Mouse (Mus musculus) thymus, adult 18-20 months (tissue): ENCODE data around the gene Prokr1.

Experiments
- DNase-seq, 2 experiments: peaks; one replicate each; pipeline ENCODE4 v3.0.0; 2022; ENCODE audit warnings: mixed read lengths in 2 of 2

Gene Prokr1

DNA sequence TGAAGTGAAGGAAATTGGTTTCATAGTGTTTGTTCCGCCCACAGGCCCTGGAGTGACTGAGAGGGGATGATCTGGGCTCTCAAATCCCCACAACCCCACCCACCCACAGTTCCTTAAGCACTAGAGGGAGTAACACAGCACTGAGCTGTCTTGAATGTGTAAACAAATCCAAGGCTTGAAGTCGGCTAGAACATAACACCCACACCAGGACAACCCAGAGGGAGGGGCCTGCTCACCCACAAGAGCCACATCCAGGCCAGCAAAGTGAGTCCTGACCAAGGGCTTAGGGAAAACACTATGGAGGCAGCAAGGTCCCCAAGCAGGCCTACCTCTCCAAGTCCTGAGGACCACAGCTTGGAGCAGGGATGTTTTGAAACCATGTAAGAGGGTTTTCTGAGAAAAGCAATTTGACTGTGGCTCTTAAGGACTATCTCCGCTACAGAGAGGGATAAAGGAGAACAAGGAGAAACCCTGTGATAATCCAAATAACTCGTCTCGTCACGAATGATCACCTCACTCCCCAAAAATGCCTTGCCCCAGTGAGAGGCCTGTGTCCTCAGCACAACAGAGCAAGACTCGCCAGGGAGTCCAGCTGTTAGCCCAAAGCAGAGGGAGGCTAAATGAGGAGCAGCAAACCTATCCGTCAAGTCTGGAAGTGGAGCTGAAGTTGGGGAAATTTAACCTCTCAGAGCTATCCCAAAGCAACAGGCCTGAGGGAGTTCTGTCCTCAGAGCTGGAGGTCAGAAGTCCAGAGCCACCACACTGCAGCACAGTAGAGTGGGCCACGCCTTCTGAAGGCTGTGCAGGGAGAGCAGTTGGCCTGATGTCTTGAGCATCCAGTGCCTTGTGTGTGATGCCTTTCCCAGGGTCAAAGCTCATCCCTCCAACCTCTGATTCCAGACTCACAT lies 22.6 kb downstream of the Prokr1 start:
- no peak for DNase-seq

DNA sequence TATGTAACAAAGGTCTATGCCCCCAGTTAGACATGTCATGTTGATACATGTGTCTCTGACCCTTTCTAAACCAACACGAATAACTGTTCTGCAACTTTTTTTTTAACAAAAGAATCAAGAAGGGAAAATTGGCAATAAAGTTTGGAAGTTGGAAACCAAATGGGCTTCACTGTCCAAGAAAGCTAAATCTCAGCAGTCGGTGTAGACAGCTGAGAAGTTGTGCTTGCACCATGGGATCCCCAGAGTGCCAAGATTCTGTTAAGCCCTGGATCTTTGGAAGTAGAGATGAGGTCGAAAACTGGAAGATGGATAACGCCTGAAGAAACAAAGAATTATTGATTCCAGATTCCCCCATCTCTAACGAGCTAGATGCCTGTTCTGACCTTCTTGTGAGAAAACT lies 25.4 kb downstream of the Prokr1 start:
- no peak for DNase-seq

DNA sequence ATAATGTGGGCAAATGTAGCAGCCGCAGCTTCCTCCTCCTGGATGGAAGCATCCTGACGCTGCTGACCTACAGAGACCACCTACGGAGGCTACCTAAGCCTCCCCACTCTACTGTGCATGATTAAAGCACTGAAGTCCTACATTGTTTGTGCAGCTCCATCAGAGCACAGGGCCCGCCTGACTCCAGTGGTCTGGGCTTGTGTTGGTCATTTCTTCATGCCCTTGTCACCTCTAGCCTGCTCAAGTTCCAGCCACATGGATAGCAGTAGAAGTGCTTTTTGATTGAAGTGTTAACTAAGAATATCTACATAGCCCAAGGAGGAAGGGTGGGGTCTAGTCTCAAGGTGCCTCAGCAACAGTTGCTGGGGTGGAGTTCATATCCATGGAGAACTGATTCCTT lies 26.2 kb downstream of the Prokr1 start:
- DNase-seq: no peak

DNA sequence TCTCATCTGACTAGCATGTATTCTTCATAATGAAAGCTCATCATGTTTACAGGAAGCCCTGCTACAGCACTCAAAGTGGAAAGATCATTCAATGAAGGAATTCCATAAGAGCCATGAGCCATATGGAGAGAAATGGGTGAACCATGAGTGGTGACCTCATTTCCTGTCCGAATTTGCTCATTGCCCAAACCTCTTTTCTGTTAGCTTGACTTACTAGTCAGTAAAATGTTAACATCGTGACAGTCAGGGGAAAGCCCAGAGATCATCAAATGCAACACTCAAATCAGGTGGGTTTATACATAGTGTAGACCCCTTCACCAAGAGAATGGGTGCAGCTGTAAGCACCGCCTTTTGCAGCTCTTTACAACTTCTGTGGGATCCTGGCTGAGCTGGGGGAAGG lies 36.8 kb downstream of the Prokr1 start:
- DNase-seq: no peak

DNA sequence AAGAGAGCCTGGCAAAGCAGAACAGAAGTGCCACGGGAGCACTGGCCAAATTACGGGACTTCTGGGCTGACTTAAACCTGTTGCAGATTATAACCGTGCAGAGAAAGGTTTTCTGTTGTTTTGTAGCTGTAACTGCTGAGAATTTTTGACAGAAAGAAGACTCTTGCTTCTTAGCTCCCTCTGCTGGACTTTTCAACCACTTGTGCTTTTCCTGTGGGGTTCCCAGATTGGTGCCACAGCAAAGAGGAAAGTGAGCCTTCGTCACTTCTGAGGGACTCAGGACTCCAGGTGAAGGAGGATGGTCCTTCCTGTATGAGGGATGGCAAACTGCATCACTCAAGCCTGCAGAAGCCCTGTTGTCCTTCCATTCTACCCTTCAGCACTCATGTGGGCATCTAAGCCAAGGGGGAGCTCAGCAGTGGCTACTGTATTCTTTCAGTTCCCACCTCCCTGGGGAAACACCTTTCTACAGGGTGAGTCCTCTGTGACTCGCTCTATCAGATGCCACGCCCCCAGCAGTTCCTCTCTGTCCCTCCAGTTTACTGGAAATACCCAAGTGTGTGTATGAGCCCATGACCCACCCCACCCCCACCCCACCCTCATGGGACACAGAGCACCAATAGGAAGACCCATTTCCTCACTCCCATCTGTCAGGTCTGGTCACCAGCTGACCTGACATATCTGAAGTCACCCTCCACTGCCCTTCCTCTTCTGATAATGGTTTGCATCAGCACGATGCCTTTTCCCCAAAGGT lies 38.3 kb downstream of the Prokr1 start:
- DNase-seq: peak in 1 of 2 experiments; percentile 50

DNA sequence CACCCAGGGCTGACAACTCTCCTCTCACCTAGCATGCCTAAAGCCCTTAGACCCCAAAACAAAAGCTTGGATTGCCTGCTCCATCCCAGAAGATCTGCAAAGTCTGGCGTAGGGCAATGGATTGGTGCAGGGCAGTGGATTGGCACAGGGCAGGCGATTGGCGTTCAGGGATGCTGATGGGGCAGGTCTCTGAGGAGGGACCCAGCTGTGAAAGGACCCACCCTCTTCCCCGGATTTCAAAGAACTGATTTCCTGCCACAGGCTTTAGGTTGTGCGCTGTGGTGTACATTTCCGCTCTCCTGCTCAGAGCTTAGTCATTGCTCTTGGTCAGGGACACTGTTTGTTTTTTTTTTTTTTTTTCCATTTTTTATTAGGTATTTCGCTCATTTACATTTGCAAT lies 42.7 kb downstream of the Prokr1 start:
- DNase-seq: peak; percentile 59 to 73

DNA sequence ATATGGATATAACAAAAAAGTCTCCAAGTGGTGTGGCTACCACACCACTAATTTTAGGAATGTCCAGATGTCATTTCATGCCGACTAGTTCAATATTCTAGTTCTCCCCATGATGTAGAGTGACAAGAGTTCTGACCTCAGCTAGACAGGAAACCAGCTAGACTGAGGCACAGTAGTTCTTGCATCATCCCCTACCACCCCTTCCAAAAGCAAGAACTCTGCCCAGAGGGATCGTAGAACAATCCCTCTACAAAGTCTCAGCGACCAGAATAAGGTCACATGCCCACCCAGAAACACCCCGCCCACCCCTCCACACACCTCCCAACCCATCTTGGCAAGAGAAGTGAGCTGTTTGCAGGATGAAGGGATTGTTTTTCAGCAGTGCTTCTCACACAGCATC lies 43.1 kb downstream of the Prokr1 start:
- DNase-seq: no peak

DNA sequence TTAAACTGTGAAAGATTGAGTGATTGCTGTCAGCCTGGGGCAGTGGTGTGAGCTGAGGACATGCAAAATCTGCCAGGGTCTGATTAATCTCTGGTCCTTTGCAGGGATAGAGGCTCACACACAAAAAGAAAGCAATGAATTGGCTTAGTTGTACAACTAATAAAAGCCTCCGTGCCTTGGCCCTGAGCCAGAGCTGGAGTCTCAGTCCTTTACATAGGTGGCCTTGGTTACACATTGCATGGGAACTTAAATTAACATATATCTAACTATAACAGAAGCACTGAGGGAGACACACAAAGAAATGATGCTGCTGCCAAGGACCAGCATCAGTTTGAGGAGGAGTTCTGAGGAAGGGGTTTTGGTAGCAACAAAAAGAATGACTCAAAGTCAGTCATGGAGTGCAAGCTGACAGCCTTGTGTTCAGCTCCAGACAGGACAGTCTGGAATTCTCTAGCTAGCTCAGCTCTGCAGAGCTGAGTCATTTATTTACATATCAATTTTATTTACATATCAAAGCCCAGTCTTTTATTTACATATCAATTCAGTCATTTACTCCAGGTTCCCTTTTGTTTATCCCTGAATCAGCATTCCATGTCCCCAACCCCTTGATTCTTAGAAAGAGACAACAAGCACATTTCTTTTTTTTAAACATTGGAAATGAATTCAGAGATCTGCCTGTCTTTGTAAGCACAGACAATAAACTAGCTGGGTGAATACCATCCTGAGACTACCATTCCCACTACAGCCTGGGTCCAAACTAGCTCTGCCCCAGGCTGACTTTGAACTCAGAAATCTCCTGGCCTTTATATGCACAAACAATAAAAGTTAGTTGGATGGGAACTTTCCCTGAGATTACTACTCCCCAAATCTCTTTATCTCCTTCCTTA lies 45.0 kb downstream of the Prokr1 start:
- no peak for DNase-seq

DNA sequence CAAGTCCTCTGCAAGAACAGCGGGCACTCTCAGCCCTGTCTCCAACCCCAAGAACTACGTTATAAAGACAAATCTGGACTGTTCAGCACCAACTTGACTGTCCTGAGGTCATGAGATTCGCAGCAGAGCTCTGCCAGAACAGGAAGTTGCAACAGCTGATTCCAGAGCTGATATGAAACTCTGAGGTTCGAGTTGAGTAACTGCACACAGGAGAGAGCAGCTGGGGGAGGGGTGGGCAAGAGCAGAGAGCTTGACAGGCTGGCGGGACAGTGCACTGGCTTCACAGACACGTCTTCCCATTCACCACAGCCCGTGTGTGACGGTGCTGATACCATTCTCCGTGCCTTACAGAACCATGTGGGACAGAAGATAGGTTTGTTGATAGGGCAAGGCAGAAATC lies 48.5 kb downstream of the Prokr1 start:
- peak; percentile 79 to 85 for DNase-seq

DNA sequence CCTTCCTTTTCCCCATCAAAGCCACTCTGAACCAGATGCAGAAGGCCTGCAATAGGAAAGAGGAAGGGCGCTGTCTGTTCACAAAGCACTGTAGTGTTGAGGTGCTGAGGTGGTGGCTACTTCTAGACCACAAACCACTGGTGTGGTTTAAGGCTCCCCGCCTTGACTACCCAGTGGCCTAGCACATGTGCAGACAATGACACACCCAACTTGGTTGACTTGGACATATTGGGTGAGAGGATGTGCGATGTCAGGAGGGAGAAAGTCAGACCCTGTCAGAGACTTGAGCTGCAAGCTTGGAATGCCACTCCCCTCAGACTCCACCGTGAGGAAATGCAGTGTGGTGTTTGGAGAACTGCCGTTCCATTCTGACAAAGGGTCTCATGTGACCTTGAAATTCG lies 49.4 kb downstream of the Prokr1 start:
- DNase-seq: peak in 1 of 2 experiments; percentile 66

DNA sequence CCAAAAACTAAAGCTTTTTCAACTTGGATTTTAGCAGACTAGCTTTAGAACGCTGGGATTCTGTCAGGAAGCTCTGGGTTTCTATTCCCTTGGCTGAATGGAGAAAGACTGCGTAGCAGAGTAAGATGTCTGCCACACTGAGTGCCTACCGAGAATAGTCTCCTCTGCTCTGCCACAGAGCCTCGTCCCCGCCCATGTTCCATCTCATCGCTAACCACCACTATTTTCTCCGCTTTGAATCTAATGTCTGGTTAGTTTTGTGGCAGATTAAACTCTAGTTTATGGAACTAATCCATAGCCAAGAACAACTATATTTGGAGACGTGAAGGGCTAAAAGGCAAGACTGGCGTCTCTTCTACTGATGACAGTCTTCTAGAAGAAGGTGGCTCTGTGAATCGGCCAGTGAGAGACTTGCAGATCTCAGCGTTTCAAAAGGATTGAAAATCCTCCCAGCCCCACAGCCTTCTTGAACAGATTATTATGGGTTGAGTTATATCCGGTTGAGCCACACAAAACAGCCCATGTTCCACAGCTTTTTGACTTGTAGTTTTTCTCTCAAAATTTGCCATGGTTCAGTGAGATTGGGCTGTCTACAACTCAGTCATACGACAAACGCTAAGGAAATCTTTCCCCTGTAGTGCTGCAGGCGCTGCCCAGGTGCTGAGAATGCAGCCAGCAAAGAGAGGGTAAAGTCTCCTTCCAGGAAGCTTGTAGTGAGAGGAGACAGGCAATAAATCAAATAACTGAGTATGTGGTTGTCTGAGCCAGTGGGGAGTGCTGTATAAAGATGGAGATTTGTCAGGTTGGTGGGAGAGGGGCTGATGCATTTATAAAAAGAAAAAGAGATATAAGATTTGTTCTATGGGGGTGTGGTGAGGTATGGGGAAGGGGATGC lies 51.9 kb downstream of the Prokr1 start:
- no peak for DNase-seq

DNA sequence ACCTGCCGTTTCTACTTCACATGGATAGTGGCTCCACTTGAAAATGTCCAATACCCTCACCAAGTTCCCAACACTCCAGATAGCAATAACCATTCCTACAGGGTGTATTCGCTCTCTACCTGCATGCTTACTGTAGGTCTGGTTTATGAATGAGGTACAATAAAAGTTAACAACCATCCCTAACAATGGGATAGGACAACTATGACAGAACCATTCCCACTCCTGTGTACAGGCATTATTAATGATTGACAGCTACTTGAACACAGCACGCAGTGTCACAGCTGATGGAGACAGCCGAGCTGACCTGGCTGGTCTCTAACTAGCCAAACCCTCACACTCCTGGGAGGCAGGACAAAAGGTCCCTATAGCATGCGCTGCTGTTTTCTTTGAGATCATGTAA lies 52.9 kb downstream of the Prokr1 start:
- DNase-seq: no peak

DNA sequence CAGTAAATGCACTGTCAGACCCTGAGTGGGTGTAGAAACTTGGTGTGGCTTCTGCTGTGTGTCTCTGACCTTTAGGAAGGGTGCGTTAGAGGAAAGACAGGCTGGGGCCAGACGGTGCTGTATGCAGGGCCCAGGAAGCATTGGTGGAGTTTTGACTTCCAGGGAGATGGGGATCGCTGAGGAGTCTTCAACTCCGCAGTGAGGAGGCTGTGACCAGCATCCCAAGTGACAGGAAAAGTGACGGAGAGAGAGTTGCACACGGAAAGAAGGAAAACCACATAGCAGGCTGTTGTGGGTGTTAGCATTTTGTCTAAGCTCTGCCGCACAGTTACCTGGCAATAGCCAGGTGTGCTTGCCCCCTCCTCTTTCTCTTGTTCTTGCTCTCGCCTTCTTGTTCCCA lies 54.3 kb downstream of the Prokr1 start:
- DNase-seq: no peak

DNA sequence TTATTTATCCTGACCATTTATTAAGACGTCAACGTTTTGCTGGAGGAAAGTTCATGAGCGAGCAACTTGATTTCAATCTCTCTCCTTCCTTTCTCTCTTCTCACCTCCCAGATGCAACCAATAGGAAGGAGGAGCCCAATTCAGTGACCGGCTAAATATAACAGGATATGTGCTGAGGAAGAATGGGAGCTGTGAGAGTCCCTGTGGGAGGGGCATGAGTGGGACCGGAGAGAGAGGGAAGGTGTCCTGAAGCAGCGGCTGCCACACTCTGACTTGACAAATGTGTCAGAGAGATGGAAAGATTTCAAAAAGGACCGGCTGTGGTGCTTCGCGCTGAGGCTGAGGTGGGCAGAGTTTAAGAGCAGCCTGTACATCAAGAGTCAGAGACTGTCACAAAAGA lies 54.9 kb downstream of the Prokr1 start:
- no peak for DNase-seq

DNA sequence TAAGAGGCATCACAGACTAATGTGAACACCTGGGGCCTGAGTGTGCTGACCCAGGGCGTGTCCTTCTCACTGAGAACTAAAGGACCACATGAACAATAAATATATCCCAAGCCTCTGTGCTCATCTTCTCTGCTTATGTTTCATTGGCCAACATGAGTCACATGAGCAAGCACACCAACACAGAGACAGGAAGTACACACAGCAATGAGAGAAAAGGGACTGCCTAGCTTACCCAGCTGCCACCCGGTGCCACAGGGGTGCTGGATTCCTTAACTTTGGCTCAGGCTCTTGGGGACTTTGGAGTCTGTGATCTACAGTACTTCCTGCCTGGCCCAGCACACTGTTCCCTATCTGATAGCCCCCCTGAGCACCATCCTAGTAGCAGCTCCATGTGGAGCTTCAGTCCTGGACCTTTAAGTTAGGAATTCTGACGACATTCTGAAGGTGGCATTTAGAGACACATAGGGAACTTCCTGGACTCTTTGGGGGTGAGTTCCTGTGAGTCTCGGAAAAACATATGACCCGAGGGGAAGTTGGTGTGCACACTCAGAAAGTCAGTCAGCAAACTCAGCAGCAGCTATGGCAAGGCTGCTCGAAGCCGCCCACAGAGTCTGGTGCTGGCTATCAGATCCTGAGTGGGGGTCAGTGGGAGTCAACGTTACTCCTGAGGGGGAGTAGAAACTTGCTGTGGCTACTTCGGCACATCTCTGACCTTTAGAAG lies 55.5 kb downstream of the Prokr1 start:
- peak in 1 of 2 experiments; percentile 63 for DNase-seq

DNA sequence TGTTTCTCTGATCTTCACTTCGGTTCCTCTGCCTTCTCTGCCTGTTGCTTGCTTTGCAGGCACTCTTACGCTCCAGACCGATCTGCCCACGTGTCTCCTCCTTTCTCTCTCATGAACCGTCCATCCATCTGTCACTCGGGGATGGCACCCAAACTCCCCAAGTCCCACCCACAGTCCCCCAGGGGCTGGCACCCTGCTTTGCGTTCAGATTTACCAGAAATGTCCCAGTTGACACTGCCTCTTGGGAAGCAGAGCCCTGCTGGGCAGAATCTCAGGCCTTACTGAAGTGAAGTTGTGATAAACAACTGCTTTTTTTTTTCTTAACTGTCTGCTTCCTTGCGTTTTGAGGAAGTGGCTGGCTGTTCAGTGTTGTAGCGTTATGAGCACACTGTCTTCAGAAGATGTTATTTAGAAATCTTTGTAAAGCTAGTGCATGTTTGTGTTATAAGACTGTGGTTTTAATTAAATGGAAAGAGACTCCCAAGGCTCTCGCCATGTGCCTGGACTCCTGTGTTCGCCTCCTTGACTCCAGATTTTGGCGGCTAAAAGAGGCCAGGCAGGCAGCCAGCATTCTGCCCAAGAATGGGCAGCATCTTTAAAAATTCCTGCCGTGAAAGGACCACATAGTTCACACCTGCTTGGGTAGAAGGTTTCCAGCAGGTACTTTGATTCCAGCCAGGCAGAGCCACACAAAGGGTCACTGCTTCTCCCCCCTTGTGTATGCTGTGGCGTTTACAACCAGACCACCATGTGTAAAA lies 57.4 kb downstream of the Prokr1 start, which contains the start of gene Arhgap25:
Gene Arhgap25 (minus strand): TSS at position 307 of the 758 bp plus-strand sequence.
- DNase-seq: peak; percentile 52 to 67

DNA sequence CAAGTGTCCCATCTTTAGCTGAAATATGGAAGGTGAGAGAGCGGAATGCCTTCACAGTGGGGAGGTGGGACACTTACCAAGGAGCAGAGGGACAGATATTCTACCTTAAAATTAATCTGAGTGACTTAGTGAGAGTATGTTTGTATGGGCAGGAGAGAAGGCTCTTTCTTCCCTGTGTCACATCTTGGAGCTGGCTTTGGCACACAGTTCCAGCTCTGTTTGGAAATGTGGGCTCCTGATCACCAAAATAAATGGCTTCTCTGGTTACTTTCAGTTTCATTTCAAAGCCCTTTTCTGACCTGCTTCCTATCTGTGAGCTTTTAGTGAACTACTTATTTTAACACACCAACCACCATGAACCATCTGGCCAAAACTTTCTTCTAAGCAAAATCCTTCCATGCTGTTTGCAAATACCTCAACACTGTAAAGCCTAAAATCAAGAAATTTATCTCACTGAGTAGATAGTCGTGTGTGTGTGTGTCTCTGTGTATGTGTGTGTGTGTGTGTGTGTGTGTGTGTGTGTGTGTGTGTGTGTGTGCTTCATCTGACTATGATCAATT lies 59.0 kb downstream of the Prokr1 start:
- no peak for DNase-seq

DNA sequence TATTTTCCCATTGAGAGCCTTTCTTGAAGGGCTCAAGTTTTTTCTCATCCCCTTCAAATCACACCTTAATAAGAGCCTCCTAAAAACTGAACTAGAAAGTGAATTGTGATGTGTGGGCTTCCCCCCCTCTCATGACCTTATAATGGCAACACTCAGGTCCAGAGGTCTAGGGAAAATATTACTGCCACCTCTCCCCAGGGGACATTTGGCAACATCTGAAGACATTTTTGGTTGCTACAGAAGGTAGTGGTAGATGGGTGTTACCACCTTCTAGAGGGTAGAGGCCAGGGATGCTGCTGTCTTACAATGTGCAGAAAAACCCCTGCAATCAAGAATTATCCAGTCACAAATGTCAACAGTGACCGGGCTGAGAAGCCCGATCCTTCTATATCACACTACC lies 60.2 kb downstream of the Prokr1 start:
- DNase-seq: no peak
